Mouse (Mus musculus) liver, postnatal 0 days (tissue): Measurements from ENCODE around the gene Glb1. TPM values are rescaled to one million over a fixed set of nuclear protein-coding genes. Genes with fewer than 3 reads are reported as not detected.
"Not testable (repeated sequence)": the region's sequence is repeated elsewhere in the genome, so short reads cannot be mapped to it uniquely, and the experiment has no call there.

Experiments
- ATAC-seq: fragments of 200-750 bp; cut with Nextera tagmentation; 2 replicates; pipeline ENCODE4 v1.8.0; 2017; ENCODE audit warnings: mild to moderate bottlenecking, moderate library complexity
- DNase-seq: peaks from one replicate; pipeline ENCODE4 v3.0.0-alpha.2; 2016
- H3K27ac ChIP-seq: fragments of 300-500 bp; sonication (generic); 2 replicates; pipeline ENCODE4 v1.5.1; 2014; ENCODE audit warnings: antibody characterized with exemption, moderate library complexity, mild to moderate bottlenecking, low read depth
- H3K27me3 ChIP-seq: fragments of 300-500 bp; sonication (generic); 2 replicates; pipeline ENCODE4 v1.6.1; 2014; ENCODE audit warnings: low read length, control low read depth, mixed read lengths; ENCODE audit not compliant: insufficient read depth
- H3K36me3 ChIP-seq: fragments of 300-500 bp; sonication (generic); replicated peaks from 2 replicates; pipeline ENCODE4 v1.6.1; 2014; ENCODE audit warnings: mild to moderate bottlenecking, control low read depth, low read length, moderate library complexity, mixed read lengths; ENCODE audit not compliant: insufficient read depth
- H3K4me1 ChIP-seq: fragments of 300-500 bp; sonication (generic); 2 replicates; pipeline ENCODE4 v1.6.1; 2014; ENCODE audit warnings: antibody characterized with exemption, mild to moderate bottlenecking, control low read depth; ENCODE audit not compliant: insufficient read depth
- H3K4me2 ChIP-seq: fragments of 300-500 bp; sonication (generic); 2 replicates; pipeline ENCODE4 v1.6.1; 2014; ENCODE audit warnings: low read depth, mild to moderate bottlenecking, low read length, moderate library complexity, mixed read lengths
- H3K4me3 ChIP-seq: fragments of 300-500 bp; sonication (generic); 2 replicates; pipeline ENCODE4 v1.5.1; 2014; ENCODE audit warnings: low read depth, low read length
- H3K9ac ChIP-seq: fragments of 300-500 bp; sonication (generic); replicated peaks from 2 replicates; pipeline ENCODE4 v1.6.1; 2014; ENCODE audit warnings: mild to moderate bottlenecking, moderate library complexity
- H3K9me3 ChIP-seq: fragments of 300-500 bp; sonication (generic); 2 replicates; pipeline ENCODE4 v1.6.1; 2016; ENCODE audit warnings: mild to moderate bottlenecking, control low read depth, low read length, mixed read lengths
- CTCF ChIP-seq: sonication (generic); IDR thresholded peaks from 2 replicates; pipeline ENCODE4 v1.5.1; 2016; ENCODE audit warnings: antibody characterized with exemption, low read depth
- EP300 ChIP-seq: IDR thresholded peaks from 2 replicates; pipeline ENCODE4 v1.6.1; 2016; ENCODE audit warnings: antibody characterized with exemption, low read depth, mild to moderate bottlenecking
- WGBS: fragments of 180-500 bp; shearing (Covaris S2); extraction: QIAGEN DNeasy Blood & Tissue Kit; methylation state at CpG from one replicate; pipeline ENCODE4 v1.1.7; 2014; ENCODE audit not compliant: insufficient replicate concordance; 5-methylcytosine and 5-hydroxymethylcytosine counted together
- polyA plus RNA-seq: library from polyadenylated mRNA; unstranded; fragments of >200 nt; fragmentation: Nextera tagmentation; extraction: Ambion mirVana; gene quantifications from 2 replicates; pipeline ENCODE4 v1.2.1, GENCODE M21; 2015

Gene Glb1
- polyA plus RNA-seq, 1 experiment from 2014 or later = 10.3 TPM

- H3K9me3 ChIP-seq = peaks cover 5% of the 10 kb centered on the region; the same call in 1 of the 2 replicates
- DNase-seq (no peak), ATAC-seq (no peak)
- no peaks in the 10 kb centered on the region; the same call in 1 of the 2 replicates for H3K36me3 ChIP-seq
- no peak overlapping the region for H3K4me2 ChIP-seq
- TF ChIP-seq EP300 (no peak), CTCF (no peak)
- H3K9ac ChIP-seq = no peak overlapping the region
- H3K27me3 ChIP-seq = no peaks in the 10 kb centered on the region
- no peaks in the 10 kb centered on the region for H3K4me1 ChIP-seq
- H3K4me3 ChIP-seq = no peak overlapping the region
- 70% methylated on average over 13 of the region's 13 CpGs for WGBS
- H3K27ac ChIP-seq = no peak overlapping the region
These were observed 117.1 kb downstream of the Glb1 start for GRCm38 (mm10) chr9:114517924-114518497.

GRCm38 (mm10) chr9:114518812-114519477, 118.1 kb downstream of the Glb1 start:
- no peak for ATAC-seq
- Histone ChIP-seq H3K27me3 (no peaks in the 10 kb centered on the region), H3K9me3 (no peaks in the 10 kb centered on the region), H3K36me3 (no peaks in the 10 kb centered on the region), H3K4me2 (no peak overlapping the region), H3K4me1 (no peaks in the 10 kb centered on the region), H3K27ac (no peak overlapping the region), H3K9ac (no peak overlapping the region), H3K4me3 (no peak overlapping the region)
- 56% methylated on average over 9 of the region's 9 CpGs for WGBS
- no peak for TF ChIP-seq EP300
- TF ChIP-seq CTCF = peak; percentile 64
- DNase-seq = no peak

GRCm38 (mm10) chr9:114520529-114520928, 119.7 kb downstream of the Glb1 start:
- WGBS = 60% methylated on average over 4 of the region's 4 CpGs

GRCm38 (mm10) chr9:114522041-114522440, 121.2 kb downstream of the Glb1 start:
- WGBS = 32% methylated on average over 5 of the region's 5 CpGs

More at GRCm38 (mm10) chr9:114520529-114520928, 119.7 kb downstream of the Glb1 start:
- not testable (repeated sequence) for H3K4me1 ChIP-seq, H3K9me3 ChIP-seq, H3K36me3 ChIP-seq, H3K4me3 ChIP-seq, ATAC-seq, H3K27me3 ChIP-seq, H3K4me2 ChIP-seq, H3K27ac ChIP-seq, H3K9ac ChIP-seq, DNase-seq

GRCm38 (mm10) chr9:114522501-114522900, 121.6 kb downstream of the Glb1 start:
- H3K27me3 ChIP-seq = no peaks in the 10 kb centered on the region
- WGBS = 56% methylated on average over 9 of the region's 9 CpGs
- no peak overlapping the region for H3K4me3 ChIP-seq
- H3K27ac ChIP-seq = peak overlapping the region; percentile 39
- TF ChIP-seq CTCF (no peak), EP300 (no peak)
- DNase-seq (no peak), ATAC-seq (peak; percentile 89)
- H3K4me1 ChIP-seq = peaks cover 12% of the 10 kb centered on the region
- H3K36me3 ChIP-seq = no peaks in the 10 kb centered on the region
- H3K9ac ChIP-seq = no peak overlapping the region
- no peaks in the 10 kb centered on the region for H3K9me3 ChIP-seq
- H3K4me2 ChIP-seq = no peak overlapping the region

More at GRCm38 (mm10) chr9:114522041-114522440, 121.2 kb downstream of the Glb1 start:
- peaks cover 12% of the 10 kb centered on the region for H3K4me1 ChIP-seq
- H3K9me3 ChIP-seq = no peaks in the 10 kb centered on the region
- no peaks in the 10 kb centered on the region for H3K36me3 ChIP-seq
- ATAC-seq (peak; percentile 35; the same call in 1 of the 2 replicates), DNase-seq (no peak)
- no peaks in the 10 kb centered on the region for H3K27me3 ChIP-seq
- TF ChIP-seq EP300 (no peak), CTCF (peak; percentile 52; the same call in 1 of the 2 replicates)
- H3K9ac ChIP-seq = no peak overlapping the region
- H3K4me3 ChIP-seq = no peak overlapping the region
- H3K27ac ChIP-seq = peak overlapping the region; percentile 20
- no peak overlapping the region for H3K4me2 ChIP-seq

Other genes starting within 250 kb of the Glb1 start
- gene Bcl2a1c, start 70.9 kb upstream of the Glb1 start, polyA plus RNA-seq = not detected in 2 replicates
- gene Crtap, start 10.4 kb upstream of the Glb1 start, polyA plus RNA-seq = 19.9 and 20.1 TPM in 2 replicates
- 1.4 and 2.2 TPM in 2 replicates for gene Tmppe, start within 50 bp of the Glb1 start, polyA plus RNA-seq
- gene Ccr4, start 103.8 kb downstream of the Glb1 start, polyA plus RNA-seq = not detected in 2 replicates
- gene C130032M10Rik, start 114.6 kb downstream of the Glb1 start, polyA plus RNA-seq = not detected in 2 replicates
- gene Trim71, start 163.3 kb downstream of the Glb1 start, polyA plus RNA-seq = 0.05 and 0.06 TPM in 2 replicates
- gene Cnot10, start 239.1 kb downstream of the Glb1 start, polyA plus RNA-seq = 14.4 and 15.8 TPM in 2 replicates